Mouse (Mus musculus): ENCODE results near the gene Iqch.

DNA sequence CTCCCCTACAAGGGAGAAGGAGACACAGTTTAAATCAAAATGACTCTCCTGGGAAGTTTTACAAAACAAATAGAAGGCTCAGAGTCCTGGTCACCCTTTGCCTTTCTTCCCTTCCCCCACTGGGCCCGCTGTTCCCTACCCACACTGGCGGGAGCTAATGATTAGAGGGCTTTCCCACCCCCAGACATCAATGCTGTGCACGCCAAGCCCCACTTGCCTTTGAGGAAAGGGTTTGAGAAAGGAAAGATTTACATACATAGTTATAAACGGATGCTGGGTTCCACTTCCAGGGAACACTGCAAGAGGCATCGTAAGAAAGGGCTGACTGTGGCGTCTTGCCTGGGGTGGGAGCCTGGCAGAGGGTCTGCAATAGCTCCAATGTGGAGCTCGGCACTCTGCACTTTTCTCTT, 67.9 kb downstream of the Iqch start:
- TF ChIP-seq GATA1 (IDR thresholded peaks at IDR 0.05; ENCODE audit: low read length) (no peak), TAL1 (IDR thresholded peaks at IDR 0.05; ENCODE audit: low read length) (no peak)

Data from erythroblast, embryonic 14.5 days (primary cell).